Mouse (Mus musculus) intestine, embryonic 16.5 days (tissue): Measurements from ENCODE around the gene Vtn. TPM values are rescaled to one million over a fixed set of nuclear protein-coding genes. Genes with fewer than 3 reads are reported as not detected.

Experiments used
- ATAC-seq: fragments of 200-750 bp; cut with Nextera tagmentation; 2 replicates; pipeline ENCODE4 v1.8.0; 2017; ENCODE audit warnings: moderate TSS enrichment, moderate library complexity
- H3K27ac ChIP-seq: fragments of 300-500 bp; sonication (generic); 2 replicates; pipeline ENCODE4 v1.5.1; 2014; ENCODE audit warnings: mild to moderate bottlenecking, low read length
- H3K27me3 ChIP-seq: fragments of 300-500 bp; sonication (generic); replicated peaks from 2 replicates; pipeline ENCODE4 v1.6.1; 2014; ENCODE audit warnings: low read length, control low read depth, mixed read lengths; ENCODE audit not compliant: control insufficient read depth, insufficient read depth
- H3K36me3 ChIP-seq: fragments of 300-500 bp; sonication (generic); 2 replicates; pipeline ENCODE4 v1.6.1; 2014; ENCODE audit warnings: low read length, control low read depth; ENCODE audit not compliant: control insufficient read depth, insufficient read depth
- H3K4me1 ChIP-seq: fragments of 300-500 bp; sonication (generic); 2 replicates; pipeline ENCODE4 v1.6.1; 2014; ENCODE audit warnings: low read length, control low read depth, mixed read lengths; ENCODE audit not compliant: control insufficient read depth, insufficient read depth
- H3K4me2 ChIP-seq: fragments of 300-500 bp; sonication (generic); 2 replicates; pipeline ENCODE4 v1.6.1; 2014; ENCODE audit warnings: low read depth, low read length, control low read depth
- H3K4me3 ChIP-seq: fragments of 300-500 bp; sonication (generic); 2 replicates; pipeline ENCODE4 v1.5.1; 2014; ENCODE audit warnings: mild to moderate bottlenecking, low read length
- H3K9ac ChIP-seq: fragments of 300-500 bp; sonication (generic); 2 replicates; pipeline ENCODE4 v1.6.1; 2014; ENCODE audit warnings: low read depth, low read length
- H3K9me3 ChIP-seq: fragments of 300-500 bp; sonication (generic); 2 replicates; pipeline ENCODE4 v1.6.1; 2016; ENCODE audit warnings: low read length, control low read depth; ENCODE audit not compliant: control insufficient read depth
- WGBS: fragments of 180-500 bp; shearing (Covaris S2); extraction: QIAGEN DNeasy Blood & Tissue Kit; methylation state at CpG from one replicate; pipeline ENCODE4 v1.1.7; 2014; 5-methylcytosine and 5-hydroxymethylcytosine counted together
- polyA plus RNA-seq: library from polyadenylated mRNA; unstranded; fragments of >200 nt; fragmentation: Nextera tagmentation; extraction: Ambion mirVana; gene quantifications from 2 replicates; pipeline ENCODE4 v1.2.1, GENCODE M21; 2015

The Vtn gene
- polyA plus RNA-seq, 1 experiment from 2014 or later, result 29.3 TPM

DNA sequence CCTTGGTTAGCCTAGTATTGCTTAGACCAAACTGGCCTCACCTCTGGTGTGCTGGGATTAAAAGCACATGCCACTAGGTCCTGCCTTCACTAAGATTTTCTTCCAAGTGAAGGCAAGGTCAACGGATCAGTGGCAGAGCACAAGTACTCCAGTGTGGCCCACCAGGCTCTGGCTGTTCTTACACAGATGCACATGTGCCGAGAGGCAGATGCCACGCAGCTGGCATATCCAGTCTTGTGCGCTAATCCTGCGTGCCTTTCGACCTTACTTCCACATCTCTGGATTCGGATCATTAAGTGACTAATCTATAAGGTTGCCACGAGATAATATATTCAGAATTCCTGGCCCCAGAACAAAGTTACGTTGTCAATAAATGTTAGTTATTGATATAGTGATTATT lies 33.8 kb upstream of the Vtn start:
- H3K4me3 ChIP-seq, result peak overlapping the region; percentile 65
- H3K9me3 ChIP-seq, result peaks cover 5% of the 10 kb centered on the region; the same call in 1 of the 2 replicates
- no peaks in the 10 kb centered on the region for H3K36me3 ChIP-seq
- no peak for ATAC-seq
- no peaks in the 10 kb centered on the region for H3K27me3 ChIP-seq
- WGBS, result 27% methylated on average over 9 of the region's 9 CpGs
- peak overlapping the region; percentile 69 for H3K4me2 ChIP-seq
- no peak overlapping the region for H3K27ac ChIP-seq
- H3K9ac ChIP-seq, result peak overlapping the region; percentile 77; the same call in 1 of the 2 replicates
- H3K4me1 ChIP-seq, result peaks cover 22% of the 10 kb centered on the region

DNA sequence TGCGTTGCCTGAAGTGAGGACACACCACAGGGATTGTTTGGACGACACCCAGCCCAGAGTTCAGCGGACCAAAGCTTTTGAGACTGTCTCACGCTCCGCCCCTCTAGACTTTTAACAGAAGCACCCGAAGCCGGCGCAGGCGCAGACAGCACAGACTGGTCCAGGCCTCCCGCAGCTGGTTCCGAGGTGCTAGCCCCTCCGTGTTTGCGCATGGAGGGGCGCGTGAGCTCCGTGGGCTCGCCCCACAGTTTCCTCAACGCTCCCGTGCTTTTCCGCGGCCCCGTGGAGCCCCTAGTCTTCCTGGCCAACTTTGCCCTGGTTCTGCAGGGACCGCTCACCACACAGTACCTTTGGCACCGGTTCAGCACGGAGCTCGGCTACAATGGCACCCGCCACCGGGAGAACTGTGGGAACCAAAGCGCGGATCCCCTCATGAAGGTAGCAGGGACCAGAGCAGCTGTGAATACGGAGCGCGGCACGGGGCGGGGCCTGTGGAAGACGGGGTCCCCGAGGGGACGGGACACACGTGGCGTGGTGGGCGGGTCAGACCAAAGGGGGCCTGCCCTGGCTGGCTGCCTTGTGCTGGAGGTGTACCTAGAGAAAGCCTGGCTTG lies 33.2 kb upstream of the Vtn start, which contains the start of gene Slc46a1:
Gene Slc46a1 (plus strand): TSS at position 130 of the 613 bp plus-strand sequence.
- Histone ChIP-seq H3K9ac (peak within 1 kb of the TSS; percentile 77), H3K36me3 (no peaks in the 10 kb centered on the region), H3K4me3 (peak within 1 kb of the TSS; percentile 65), H3K27ac (peak within 1 kb of the TSS; percentile 82), H3K4me2 (peak within 1 kb of the TSS; percentile 69), H3K4me1 (peaks cover 22% of the 10 kb centered on the region), H3K27me3 (no peaks in the 10 kb centered on the region), H3K9me3 (peaks cover 5% of the 10 kb centered on the region; the same call in 1 of the 2 replicates)
- peak; percentile 92 for ATAC-seq
- WGBS, result under 1% methylated on average over 41 of the region's 41 CpGs

DNA sequence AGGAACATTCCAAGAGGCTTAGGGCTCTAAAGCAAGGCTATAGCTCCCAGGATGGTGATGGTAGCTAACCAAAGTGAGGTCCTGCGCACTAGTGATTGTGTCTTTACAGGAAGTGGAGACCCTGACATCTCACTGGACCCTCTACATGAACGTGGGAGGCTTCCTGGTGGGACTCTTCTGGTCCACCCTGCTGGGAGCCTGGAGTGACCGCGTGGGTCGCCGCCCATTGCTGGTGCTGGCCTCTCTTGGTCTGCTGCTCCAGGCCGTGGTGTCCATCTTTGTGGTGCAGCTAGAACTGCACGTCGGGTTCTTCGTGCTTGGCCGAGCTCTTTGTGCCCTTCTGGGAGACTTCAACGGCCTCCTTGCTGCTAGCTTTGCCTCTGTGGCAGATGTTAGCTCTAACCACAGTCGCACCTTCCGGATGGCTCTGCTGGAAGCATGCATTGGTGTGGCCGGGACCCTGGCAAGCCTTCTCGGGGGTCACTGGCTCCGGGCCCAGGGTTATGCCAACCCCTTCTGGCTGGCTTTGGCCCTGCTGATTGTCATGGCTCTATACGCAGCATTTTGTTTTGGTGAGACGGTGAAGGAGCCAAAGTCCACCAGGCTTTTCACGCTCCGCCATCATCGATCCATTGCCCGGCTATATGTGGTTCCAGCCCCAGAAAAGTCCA lies 32.5 kb upstream of the Vtn start:
- Histone ChIP-seq H3K27ac (peak overlapping the region; percentile 82; the same call in 1 of the 2 replicates), H3K36me3 (no peaks in the 10 kb centered on the region), H3K4me2 (peak overlapping the region; percentile 69), H3K9me3 (peaks cover 5% of the 10 kb centered on the region; the same call in 1 of the 2 replicates), H3K4me3 (peak overlapping the region; percentile 65), H3K9ac (peak overlapping the region; percentile 77), H3K27me3 (no peaks in the 10 kb centered on the region), H3K4me1 (peaks cover 22% of the 10 kb centered on the region)
- 68% methylated on average over 23 of the region's 23 CpGs for WGBS
- ATAC-seq, result 0 out of 2 replicates have a peak, but pooled peaks have one; percentile 0

DNA sequence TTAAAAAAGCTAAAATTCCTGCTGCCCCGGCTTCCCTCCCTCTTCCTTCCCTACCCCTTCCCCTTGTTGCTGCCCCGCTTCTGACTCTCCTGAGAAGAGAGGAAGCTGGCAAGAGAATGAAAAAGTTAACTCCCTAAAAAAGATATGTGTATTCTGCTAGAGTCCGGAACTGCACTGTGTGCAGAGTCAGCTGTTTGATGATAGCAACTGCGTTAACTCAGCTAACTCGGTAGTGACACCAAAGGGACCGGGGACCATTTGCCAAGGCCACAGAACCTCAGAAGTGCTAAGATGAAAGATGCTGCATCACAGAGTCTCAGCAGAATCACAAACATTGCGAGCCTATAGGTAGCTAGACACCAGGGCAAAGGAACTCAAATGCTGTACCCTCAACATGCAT lies 31.4 kb upstream of the Vtn start:
- Histone ChIP-seq H3K4me2 (no peak overlapping the region), H3K36me3 (no peaks in the 10 kb centered on the region), H3K27me3 (no peaks in the 10 kb centered on the region), H3K9ac (no peak overlapping the region), H3K27ac (no peak overlapping the region), H3K9me3 (no peaks in the 10 kb centered on the region), H3K4me3 (no peak overlapping the region), H3K4me1 (peaks cover 22% of the 10 kb centered on the region)
- ATAC-seq, result no peak
- 78% methylated on average over 7 of the region's 7 CpGs for whole genome bisulfite sequencing

DNA sequence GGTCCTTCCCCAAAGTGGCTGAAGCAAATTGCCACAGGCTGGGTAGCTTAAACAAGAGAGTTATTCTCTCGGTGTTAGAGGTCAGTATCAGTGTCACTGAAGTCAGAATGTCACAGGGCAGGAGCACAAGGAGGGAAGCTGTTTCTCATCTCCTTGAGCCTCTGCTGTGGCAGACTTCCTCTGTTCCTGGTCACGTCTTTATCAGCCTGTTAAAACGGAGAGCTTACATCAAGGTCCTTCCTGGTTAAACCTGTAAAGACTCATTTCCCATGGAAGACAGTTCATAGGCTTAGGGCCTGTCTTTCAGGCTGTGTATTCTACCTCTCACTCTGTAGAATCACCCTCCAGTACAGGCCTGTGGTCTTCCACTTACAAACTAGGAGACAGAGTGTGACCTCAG lies 31.0 kb upstream of the Vtn start:
- Histone ChIP-seq H3K27ac (no peak overlapping the region), H3K9me3 (no peaks in the 10 kb centered on the region), H3K27me3 (no peaks in the 10 kb centered on the region), H3K4me1 (peaks cover 22% of the 10 kb centered on the region), H3K36me3 (no peaks in the 10 kb centered on the region), H3K4me3 (no peak overlapping the region), H3K4me2 (no peak overlapping the region), H3K9ac (no peak overlapping the region)
- no peak for ATAC-seq
- WGBS, result 53% methylated on average over 3 of the region's 3 CpGs

DNA sequence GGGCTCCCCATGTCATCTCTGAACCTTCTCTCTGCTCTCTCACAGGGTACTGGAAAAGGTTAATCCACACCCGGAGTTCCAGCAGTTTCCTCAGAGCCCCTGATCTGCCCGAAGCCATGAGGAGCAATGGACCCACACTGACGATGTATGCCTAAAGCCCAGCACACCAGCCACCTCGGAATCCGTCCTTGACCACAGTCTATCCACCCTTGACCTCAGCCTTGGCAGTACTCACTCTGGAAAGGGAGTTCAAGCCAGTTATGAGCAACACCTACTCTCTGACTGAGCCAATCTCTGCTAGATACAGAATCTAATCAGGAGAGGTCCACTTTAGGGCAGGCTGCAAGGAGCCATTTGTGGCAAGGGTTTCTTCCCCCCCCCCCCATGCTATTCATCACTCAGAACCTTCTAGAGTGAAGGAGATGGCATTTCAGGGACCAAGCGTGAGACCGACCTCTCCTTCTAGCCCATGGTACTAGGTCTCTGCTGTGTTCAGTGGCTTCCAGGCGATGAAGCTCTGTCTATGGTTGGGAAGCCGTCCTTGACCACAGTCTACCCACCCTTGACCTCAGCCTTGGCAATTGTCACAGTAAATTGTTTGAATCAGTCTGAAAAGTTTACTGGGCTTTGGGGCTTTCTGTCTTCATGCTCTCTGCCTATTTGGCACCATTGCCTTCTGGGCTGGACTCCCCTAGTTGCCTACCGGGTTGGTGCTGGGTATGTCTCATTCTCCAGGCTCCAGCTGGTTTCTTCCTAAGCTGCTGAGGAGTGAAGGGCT lies 27.4 kb upstream of the Vtn start:
- Histone ChIP-seq H3K9ac (no peak overlapping the region), H3K27ac (no peak overlapping the region), H3K4me1 (peaks cover 1% of the 10 kb centered on the region), H3K27me3 (no peaks in the 10 kb centered on the region), H3K4me3 (no peak overlapping the region), H3K9me3 (no peaks in the 10 kb centered on the region), H3K4me2 (no peak overlapping the region), H3K36me3 (no peaks in the 10 kb centered on the region)
- no peak for ATAC-seq
- WGBS, result 91% methylated on average over 10 of the region's 10 CpGs

DNA sequence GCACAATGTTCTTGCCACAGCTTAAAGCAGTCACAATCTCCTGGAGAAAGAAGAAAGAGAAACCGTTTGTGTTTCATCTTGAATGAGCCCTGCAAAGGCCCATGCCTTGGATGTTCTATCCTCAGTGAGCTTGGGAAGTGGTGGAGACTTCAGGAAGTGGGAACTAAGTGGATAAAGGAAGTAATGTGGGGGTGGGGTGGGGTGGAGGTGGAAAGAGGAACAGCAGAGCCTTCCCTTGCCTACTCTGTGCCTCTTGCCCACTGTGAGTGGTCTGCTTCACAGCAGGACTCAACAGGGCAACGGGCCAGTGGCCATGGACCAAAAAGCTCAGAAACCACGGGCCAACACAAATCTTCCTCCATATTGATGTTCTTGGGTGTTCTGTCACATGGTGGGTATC lies 23.6 kb upstream of the Vtn start:
- Histone ChIP-seq H3K9ac (no peak overlapping the region), H3K4me1 (no peaks in the 10 kb centered on the region), H3K9me3 (no peaks in the 10 kb centered on the region), H3K27me3 (no peaks in the 10 kb centered on the region), H3K27ac (no peak overlapping the region), H3K36me3 (no peaks in the 10 kb centered on the region), H3K4me3 (no peak overlapping the region), H3K4me2 (no peak overlapping the region)
- no peak for ATAC-seq
- 76% methylated on average over 3 of the region's 3 CpGs for WGBS

DNA sequence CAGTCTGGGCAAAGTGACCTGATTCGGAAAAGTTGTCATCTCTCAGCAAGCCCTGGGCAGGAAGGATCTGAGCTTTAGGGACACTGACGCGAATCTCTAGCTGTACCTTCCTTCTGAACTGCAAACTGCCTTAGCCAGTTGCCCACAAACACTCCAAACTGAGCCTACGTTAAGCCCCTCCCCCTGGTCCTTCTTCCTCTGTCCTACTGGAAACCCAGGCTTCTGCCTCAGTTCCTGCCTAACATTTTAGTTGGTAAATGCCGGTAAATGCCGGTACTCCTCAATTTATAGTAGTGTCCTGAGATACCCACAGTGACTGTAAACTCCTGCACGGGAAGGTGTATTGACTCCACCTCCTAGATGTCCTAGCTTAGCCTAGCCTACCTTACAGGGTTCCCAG lies 15.3 kb upstream of the Vtn start:
- no peaks in the 10 kb centered on the region for H3K9me3 ChIP-seq
- no peak overlapping the region for H3K4me2 ChIP-seq
- H3K36me3 ChIP-seq, result no peaks in the 10 kb centered on the region
- no peak for ATAC-seq
- 52% methylated on average over 7 of the region's 7 CpGs for WGBS
- no peak overlapping the region for H3K27ac ChIP-seq
- H3K9ac ChIP-seq, result no peak overlapping the region
- H3K27me3 ChIP-seq, result peaks cover 31% of the 10 kb centered on the region
- H3K4me1 ChIP-seq, result no peaks in the 10 kb centered on the region
- H3K4me3 ChIP-seq, result no peak overlapping the region

DNA sequence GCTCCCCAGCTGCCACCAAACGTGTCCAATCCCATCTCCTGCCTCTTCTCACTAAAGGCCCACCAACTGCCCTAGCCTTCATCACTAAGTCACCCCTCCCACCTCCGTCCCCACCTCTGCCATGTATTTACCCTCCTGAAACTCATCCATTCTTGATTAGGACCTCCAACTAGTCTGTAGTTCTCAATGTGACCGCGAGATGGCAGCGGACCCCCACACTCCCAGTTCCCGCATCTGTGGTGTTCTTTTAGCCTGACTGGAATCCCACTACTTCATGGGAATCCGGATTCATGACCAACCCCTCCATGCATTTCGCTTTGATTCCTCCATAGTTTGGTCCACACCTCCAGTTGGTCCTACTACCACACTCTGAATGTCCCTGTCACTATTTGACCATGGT lies 10.7 kb upstream of the Vtn start:
- Histone ChIP-seq H3K4me3 (no peak overlapping the region), H3K9ac (no peak overlapping the region), H3K4me2 (no peak overlapping the region), H3K27ac (no peak overlapping the region), H3K36me3 (no peaks in the 10 kb centered on the region), H3K4me1 (peaks cover 2% of the 10 kb centered on the region; the same call in 1 of the 2 replicates), H3K9me3 (no peaks in the 10 kb centered on the region), H3K27me3 (peaks cover 54% of the 10 kb centered on the region)
- 3% methylated on average over 8 of the region's 8 CpGs for WGBS
- ATAC-seq, result no peak
